Mouse (Mus musculus) brain, embryonic 14.5 days (tissue): ENCODE results near the gene Ocln. TPM values are rescaled to one million over a fixed set of nuclear protein-coding genes. Genes with fewer than 3 reads are reported as not detected.
"Not testable (repeated sequence)": the region's sequence is repeated elsewhere in the genome, so short reads cannot be mapped to it uniquely, and the experiment has no call there.

Source experiments
- DNase-seq: peaks from one replicate; pipeline ENCODE4 v3.0.0-alpha.2; 2011; ENCODE audit warnings: low read depth
- CTCF ChIP-seq: fragments of 200-500 bp; IDR thresholded peaks from 2 replicates; pipeline ENCODE4 v1.5.1; 2012; ENCODE audit warnings: inconsistent platforms, mild to moderate bottlenecking, moderate library complexity, borderline replicate concordance; ENCODE audit not compliant: insufficient read depth, insufficient read length; ENCODE audit errors: extremely low read depth
- POLR2A ChIP-seq: fragments of 200-500 bp; IDR thresholded peaks from 2 replicates; pipeline ENCODE4 v1.6.1; 2012; ENCODE audit warnings: mild to moderate bottlenecking, inconsistent platforms, borderline replicate concordance; ENCODE audit not compliant: poor library complexity, insufficient read depth, insufficient read length, severe bottlenecking; ENCODE audit errors: extremely low read depth
- polyA plus RNA-seq: library from polyadenylated mRNA; depleted of rRNA; stranded (reverse); fragments of >200 nt; gene quantifications from 2 replicates; pipeline ENCODE4 v1.2.3, GENCODE M21; 2012

Ocln gene
- polyA plus RNA-seq, 1 experiment: 4.1 TPM

DNA sequence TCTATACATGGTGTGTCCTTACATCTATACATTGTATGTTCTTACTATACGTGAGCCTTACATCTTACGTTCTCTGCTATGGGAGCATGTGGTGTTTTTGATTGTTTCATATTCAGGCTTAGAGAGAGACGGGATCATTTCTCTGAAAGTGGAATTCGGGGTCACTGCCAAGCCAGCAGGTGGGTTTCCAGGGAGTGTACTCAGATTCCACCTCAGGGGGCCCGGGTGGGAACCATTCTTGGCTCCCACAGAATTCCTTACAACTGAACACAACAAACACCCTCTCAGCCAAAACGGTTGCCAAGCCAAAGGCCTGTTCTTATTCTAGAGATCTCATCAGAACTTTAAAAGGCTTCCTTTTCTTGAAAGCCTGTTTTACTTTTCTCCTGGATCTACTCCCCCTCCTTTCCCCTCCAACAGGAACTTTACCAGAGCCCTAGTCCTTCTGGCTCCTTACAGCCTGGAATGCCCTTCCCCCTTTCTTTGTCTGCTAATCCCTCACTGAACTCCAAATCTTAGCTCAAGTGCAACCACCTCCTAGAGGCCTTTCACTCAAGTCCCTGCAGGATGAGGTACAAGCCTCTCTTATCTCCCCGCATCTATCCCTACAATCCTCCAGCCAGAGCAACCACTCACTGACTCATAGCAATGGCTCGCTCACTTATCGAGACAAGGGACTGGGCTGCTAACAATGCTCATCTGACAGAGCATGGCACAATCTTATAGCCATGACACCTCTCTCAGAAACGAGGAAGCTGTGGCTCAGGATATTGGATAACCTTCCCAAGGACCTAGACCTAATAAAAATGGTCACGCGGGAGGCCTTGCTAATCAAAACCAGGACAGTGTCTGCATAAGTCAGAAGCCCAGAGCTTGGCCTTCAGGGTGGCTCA is 36.1 kb downstream of the Ocln start:
- TF ChIP-seq POLR2A: no peak
- TF ChIP-seq CTCF: no peak
- peak; percentile 50 for DNase-seq

DNA sequence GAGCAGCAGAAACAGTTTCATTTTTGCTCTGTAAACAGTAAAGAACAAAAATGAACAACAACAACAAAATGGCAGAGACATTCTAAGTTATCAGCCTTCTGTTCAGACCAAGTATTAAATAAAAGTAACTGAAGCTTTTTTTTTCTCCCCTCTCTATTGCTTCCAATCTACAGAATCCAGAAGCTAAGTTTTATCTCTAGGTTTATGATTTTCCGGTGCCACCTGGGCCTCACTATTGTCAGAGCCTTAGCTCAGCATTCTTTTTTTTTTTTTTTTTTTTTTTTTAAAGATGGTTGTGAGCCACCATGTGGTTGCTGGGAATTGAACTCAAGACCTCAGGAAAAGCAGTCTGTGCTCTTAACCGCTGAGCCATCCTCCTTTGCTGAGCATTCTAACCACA is 39.7 kb downstream of the Ocln start:
- no peak for DNase-seq
- TF ChIP-seq CTCF: no peak
- no peak for TF ChIP-seq POLR2A

DNA sequence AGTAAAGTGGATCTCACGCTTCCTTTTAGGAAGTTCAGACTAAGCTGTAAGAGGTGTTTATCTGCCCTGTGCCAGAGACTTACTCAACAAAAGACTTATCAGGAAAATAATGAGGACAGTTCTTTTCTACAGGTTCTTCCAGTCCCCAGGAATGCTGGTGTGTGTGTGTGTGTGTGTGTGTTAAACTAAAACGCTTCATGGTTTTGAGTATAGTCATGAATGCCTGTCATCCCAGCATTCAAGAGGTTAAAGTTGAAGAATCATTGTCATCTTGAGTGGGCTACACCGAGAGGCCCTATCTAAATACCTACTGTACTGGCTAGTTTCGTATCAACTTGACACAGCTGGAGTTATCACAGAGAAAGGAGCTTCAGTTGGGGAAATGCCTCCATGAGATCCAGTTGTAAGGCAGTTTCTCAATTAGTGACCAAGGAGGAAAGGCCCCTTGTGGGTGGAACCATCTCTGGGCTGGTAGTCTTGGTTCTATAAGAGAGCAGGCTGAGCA is 40.6 kb downstream of the Ocln start:
- no peak for DNase-seq
- TF ChIP-seq CTCF (no peak), POLR2A (no peak)

DNA sequence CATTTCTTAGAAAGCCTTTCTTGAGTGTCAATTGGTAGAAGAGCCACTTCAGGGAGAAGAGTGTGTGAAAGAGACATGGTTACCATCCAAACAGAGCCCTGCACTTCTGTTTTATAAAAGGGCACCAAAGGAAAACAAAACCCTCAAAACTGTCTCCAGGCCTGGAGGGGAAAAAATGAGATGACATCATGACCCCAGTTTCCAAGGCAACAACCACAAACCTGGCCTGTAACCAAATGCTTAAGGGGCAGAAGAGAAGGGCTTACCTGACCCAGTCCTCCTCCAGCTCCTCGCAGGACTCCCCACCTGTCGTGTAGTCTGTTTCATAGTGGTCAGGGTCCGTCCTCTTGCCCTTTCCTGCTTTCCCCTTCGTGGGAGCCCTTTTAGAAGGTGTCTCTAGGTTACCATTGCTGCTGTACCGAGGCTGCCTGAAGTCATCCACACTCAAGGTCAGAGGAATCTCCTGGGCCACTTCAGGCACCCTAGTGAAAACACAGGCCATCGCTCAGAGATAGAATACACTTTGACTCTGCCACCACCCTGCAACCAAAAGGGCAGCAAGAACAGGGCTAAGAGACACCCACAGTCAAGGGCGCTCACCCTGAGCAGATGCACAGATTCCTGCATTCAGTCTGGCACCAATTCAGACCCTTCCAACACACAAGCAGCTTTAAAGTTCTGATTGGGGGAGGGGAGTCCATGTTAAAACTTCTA is 41.2 kb downstream of the Ocln start:
- no peak for DNase-seq
- no peak for TF ChIP-seq CTCF
- TF ChIP-seq POLR2A: no peak

DNA sequence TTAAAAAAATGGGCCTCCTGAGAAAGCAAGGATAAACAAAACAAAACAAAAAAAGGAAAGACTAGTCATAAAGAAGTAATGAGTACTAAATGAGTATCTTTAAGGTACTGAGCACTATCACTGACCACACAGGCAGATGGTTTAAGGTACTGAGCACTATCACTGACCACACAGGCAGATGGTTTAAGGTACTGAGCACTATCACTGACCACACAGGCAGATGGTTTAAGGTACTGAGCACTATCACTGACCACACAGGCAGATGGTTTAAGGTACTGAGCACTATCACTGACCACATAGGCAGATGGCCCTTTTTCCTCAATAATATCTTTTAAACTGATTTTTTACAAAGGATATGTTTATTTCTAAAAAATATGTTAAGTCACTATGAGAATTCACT is 52.9 kb downstream of the Ocln start:
- not testable (repeated sequence) for DNase-seq

DNA sequence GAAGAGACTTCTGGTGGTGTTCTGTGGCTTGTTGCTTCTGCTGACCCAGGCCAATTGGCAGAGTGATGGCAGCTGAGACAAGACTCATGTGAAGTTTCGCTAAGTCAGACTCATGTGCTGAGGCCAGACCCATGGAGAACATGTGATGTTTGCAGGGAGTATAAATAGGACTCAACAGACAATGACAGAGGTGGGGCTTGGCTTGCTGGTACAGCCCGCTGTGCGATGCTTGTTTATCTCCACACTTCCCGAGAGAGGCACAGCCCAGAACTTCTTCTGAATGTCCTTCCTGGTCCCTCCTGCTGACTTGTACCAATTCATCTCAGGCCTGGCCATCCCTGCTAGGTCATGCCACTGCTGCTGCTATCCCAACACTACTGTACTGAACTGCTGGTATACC is 57.2 kb downstream of the Ocln start:
- no peak for DNase-seq
- TF ChIP-seq POLR2A: no peak
- TF ChIP-seq CTCF: no peak

DNA sequence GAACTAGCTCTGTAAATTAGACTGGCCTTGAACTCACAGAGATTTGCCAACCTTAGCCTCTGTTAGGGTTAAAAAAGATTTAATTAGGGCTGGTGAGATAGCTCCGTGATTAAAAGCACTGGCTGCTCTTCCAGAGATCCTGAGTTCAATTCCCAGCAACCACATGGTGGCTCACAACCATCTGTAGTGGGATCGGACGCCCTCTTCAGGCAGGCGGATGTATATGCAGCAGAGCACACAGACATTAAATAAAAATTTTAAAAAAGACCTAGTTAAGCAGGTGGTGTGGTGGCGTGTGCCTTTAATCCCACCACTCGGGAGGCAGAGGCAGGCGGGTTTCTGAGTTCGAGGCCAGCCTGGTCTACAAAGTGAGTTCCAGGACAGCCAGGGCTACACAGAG is 58.1 kb downstream of the Ocln start:
- not testable (repeated sequence) for DNase-seq

DNA sequence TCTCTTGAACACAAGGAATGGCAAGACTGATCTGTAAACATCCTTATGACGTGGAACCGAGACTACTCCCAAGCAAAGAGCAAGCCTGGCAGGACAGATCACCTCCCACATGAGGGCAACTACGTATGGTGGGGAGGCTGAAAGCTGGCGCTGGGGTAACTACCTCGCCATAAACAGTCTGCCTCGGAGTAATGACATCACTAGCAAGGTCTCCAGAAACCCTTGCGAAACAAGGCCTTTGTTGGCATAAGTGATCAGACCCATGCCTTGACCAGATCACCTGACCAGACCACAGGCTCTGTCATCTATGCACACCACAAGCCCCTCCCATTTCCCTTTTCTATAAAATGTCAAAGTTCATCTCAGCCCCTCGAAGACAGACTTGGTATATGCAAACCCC is 59.2 kb downstream of the Ocln start:
- DNase-seq: no peak
- TF ChIP-seq POLR2A (no peak), CTCF (no peak)

DNA sequence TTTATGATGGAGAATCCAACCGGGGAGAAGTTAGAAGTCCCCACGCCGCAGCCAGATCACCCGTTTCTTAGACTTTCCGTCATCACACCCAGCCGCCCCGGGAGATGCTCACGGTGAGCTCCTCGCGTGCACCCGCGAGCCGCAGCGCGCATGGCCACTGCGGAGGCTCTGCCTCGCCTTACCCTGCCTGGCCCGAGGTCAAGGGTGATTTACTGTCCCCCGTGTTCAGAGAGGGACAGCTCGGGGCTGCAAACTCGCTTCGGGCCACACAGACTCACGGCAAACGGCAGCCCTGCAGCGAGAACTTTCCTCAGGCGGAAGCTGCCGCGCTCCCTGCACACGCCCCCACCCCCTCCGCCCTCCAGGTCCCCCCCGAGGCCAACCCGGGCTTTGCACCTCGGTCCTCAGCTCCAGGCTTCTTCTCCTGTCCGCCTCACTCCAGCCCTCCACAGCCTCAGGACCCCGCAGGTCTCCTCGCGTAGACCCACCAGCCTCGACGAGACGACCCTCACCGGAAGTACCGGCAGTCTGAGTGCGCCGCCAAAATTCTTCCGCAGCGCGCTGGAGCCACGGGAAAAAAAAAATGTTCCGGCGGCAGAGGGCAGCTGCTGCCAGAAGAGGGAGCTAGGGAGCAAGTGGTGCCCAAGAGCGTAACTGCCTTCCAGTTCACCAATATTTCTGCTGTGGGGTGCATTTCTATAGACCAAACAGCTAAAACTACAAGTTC is 60.3 kb downstream of the Ocln start, which contains the start of gene Gtf2h2:
Gene Gtf2h2 (minus strand): TSS at position 519 of the 727 bp plus-strand sequence.
- peak; percentile 94 for DNase-seq
- TF ChIP-seq POLR2A (peak; percentile 22; the same call in 1 of the 2 replicates), CTCF (peak; percentile 94)

DNA sequence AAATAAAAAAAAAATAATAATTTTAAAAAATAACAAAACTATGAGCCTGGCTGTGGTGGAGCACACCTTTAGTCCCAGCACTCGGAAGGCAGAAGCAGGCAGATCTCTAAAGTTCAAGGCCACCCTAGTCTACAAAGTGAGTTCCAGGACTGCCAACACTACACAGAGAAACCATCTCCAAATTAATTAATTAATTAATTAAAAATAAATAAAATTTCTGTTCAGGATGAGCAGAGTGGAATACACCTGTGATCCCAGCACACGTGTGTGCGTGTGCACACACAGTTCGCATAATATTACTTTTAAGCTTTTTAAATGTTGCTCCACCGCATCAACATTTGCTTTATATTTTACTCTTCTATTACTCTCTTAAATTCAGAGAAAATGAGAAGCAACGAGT is 60.9 kb downstream of the Ocln start:
- TF ChIP-seq POLR2A (no peak), CTCF (no peak)
- DNase-seq: no peak

DNA sequence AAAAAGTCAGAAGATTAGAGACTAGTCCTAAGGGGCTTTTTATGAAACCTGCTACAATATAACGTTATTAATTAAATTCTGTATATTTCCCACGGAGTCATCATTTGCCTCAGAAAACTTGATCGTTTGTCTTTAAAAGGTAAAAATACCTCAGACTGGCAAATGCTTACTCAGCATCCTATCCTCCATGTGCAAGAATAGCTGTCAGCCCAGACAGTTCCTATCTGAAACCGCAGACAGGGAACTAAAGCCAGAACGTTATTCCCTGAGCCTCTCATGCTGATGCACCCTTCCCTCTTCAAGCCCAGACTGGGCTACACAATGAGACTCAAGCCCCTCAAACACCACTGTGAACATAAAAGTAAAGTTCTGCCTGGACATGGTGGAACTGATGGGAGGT is 62.1 kb downstream of the Ocln start:
- TF ChIP-seq POLR2A (no peak), CTCF (no peak)
- no peak for DNase-seq
